Mouse (Mus musculus): Measurements from ENCODE around the gene Keg1. TPM values are rescaled to one million over a fixed set of nuclear protein-coding genes. Genes with fewer than 3 reads are reported as not detected.
A peak's percentile ranks its signal among the peaks of the same experiment; 100 is the strongest.

Keg1 gene
- polyA plus RNA-seq, 1 experiment from 2014 or later, result 29.0 TPM

GRCm38 (mm10) chr19:12756286-12756685 is 60.7 kb downstream of the Keg1 start:
- WGBS, result 81% methylated on average over 3 of the region's 3 CpGs
- no peaks in the 10 kb centered on the region for H3K36me3 ChIP-seq (ENCODE audit: control insufficient read depth, insufficient read depth, low read length)
- no peak overlapping the region for H3K4me3 ChIP-seq (ENCODE audit: low read length)
- ATAC-seq (ENCODE audit: low FRiP score, low TSS enrichment), result no peak
- H3K9ac ChIP-seq (ENCODE audit: low read depth, low read length), result no peak overlapping the region
- H3K27ac ChIP-seq (ENCODE audit: low read depth, low read length), result no peak overlapping the region
- no peaks in the 10 kb centered on the region for H3K4me1 ChIP-seq (ENCODE audit: control insufficient read depth, insufficient read depth, low read length)
- H3K9me3 ChIP-seq (ENCODE audit: control insufficient read depth, low read length), result no peaks in the 10 kb centered on the region
- no peaks in the 10 kb centered on the region for H3K27me3 ChIP-seq (ENCODE audit: control insufficient read depth, insufficient read depth, low read length)
- H3K4me2 ChIP-seq (replicated peaks; ENCODE audit: low read depth, low read length), result no peak overlapping the region

DNA sequence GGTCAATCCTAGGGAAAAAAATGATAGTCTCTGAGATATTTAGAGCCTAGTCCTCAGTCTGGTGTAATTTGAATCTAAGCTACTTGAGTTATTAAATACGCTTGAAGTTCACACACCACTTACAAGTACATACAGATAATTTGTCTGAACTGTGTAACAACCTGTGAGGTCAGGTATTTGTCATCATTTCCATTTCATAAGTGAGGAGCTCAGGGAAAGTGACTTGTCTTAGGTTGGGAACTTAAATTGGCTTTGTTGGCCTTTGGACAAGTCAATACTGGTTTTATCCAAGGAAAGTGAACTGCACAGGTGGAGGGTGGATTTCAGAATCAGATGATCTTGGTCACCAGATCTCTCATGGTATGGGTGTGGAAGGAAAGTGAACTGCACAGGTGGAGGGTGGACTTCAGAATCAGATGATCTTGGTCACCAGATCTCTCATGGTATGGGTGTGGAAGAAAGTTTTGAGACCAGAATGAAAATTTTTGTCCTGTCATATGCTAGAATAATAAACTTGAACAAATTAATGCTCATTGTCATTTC is 63.4 kb downstream of the Keg1 start:
- H3K9me3 ChIP-seq (ENCODE audit: control insufficient read depth, low read length), result no peaks in the 10 kb centered on the region
- no peaks in the 10 kb centered on the region for H3K27me3 ChIP-seq (ENCODE audit: control insufficient read depth, insufficient read depth, low read length)
- ATAC-seq (ENCODE audit: low FRiP score, low TSS enrichment), result no peak
- WGBS, result 93% methylated on average over 1 of the region's 1 CpGs
- H3K36me3 ChIP-seq (ENCODE audit: control insufficient read depth, insufficient read depth, low read length), result peaks cover 15% of the 10 kb centered on the region
- H3K4me2 ChIP-seq (replicated peaks; ENCODE audit: low read depth, low read length), result no peak overlapping the region
- no peak overlapping the region for H3K9ac ChIP-seq (ENCODE audit: low read depth, low read length)
- no peak overlapping the region for H3K27ac ChIP-seq (ENCODE audit: low read depth, low read length)
- no peaks in the 10 kb centered on the region for H3K4me1 ChIP-seq (ENCODE audit: control insufficient read depth, insufficient read depth, low read length)
- no peak overlapping the region for H3K4me3 ChIP-seq (ENCODE audit: low read length)

DNA sequence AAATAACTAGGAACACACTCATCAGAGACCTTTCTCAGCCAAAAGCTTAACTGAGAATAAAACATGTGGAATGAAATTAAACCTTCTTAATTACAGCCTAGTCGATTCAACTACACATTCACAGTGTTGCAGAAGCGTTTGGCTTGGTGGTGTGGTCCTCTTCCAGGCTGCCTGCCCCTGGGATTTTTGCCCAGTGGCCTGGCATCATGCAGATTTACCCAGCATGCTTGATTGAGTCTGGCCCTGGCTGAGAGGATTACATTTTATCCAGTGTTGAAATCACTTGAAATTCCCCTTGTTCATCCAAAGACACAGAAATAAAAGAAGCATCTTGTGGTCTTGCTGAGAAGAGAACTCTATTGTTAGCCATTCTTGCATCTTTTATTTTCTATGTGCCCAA is 64.1 kb downstream of the Keg1 start:
- Histone ChIP-seq H3K9me3 (ENCODE audit: control insufficient read depth, low read length) (no peaks in the 10 kb centered on the region), H3K4me1 (ENCODE audit: control insufficient read depth, insufficient read depth, low read length) (no peaks in the 10 kb centered on the region), H3K27me3 (ENCODE audit: control insufficient read depth, insufficient read depth, low read length) (no peaks in the 10 kb centered on the region), H3K4me3 (ENCODE audit: low read length) (no peak overlapping the region), H3K27ac (ENCODE audit: low read depth, low read length) (no peak overlapping the region), H3K9ac (ENCODE audit: low read depth, low read length) (no peak overlapping the region), H3K4me2 (replicated peaks; ENCODE audit: low read depth, low read length) (no peak overlapping the region), H3K36me3 (ENCODE audit: control insufficient read depth, insufficient read depth, low read length) (peaks cover 19% of the 10 kb centered on the region)
- no peak for ATAC-seq (ENCODE audit: low FRiP score, low TSS enrichment)
- 86% methylated on average over 2 of the region's 2 CpGs for WGBS

GRCm38 (mm10) chr19:12762212-12763130 is 66.9 kb downstream of the Keg1 start:
- peaks cover 26% of the 10 kb centered on the region for H3K36me3 ChIP-seq (ENCODE audit: control insufficient read depth, insufficient read depth, low read length)
- WGBS, result 64% methylated on average over 2 of the region's 2 CpGs
- ATAC-seq (ENCODE audit: low FRiP score, low TSS enrichment), result no peak

GRCm38 (mm10) chr19:12765308-12765707 is 69.7 kb downstream of the Keg1 start, which contains the start of gene Cntf:
TSS of gene Cntf (minus strand) at chr19:12765632.
- WGBS, result 32% methylated on average over 7 of the region's 7 CpGs

More at GRCm38 (mm10) chr19:12762212-12763130, 66.9 kb downstream of the Keg1 start:
- no peaks in the 10 kb centered on the region for H3K4me1 ChIP-seq (ENCODE audit: control insufficient read depth, insufficient read depth, low read length)
- H3K4me3 ChIP-seq (ENCODE audit: low read length), result no peak overlapping the region
- no peaks in the 10 kb centered on the region for H3K27me3 ChIP-seq (ENCODE audit: control insufficient read depth, insufficient read depth, low read length)
- H3K27ac ChIP-seq (ENCODE audit: low read depth, low read length), result no peak overlapping the region
- no peak overlapping the region for H3K9ac ChIP-seq (ENCODE audit: low read depth, low read length)
- H3K9me3 ChIP-seq (ENCODE audit: control insufficient read depth, low read length), result no peaks in the 10 kb centered on the region
- H3K4me2 ChIP-seq (replicated peaks; ENCODE audit: low read depth, low read length), result no peak overlapping the region

More at GRCm38 (mm10) chr19:12765308-12765707, 69.7 kb downstream of the Keg1 start, which contains the start of gene Cntf:
- H3K4me2 ChIP-seq (replicated peaks; ENCODE audit: low read depth, low read length), result no peak within 1 kb of the TSS
- H3K27ac ChIP-seq (ENCODE audit: low read depth, low read length), result no peak within 1 kb of the TSS
- no peak within 1 kb of the TSS for H3K4me3 ChIP-seq (ENCODE audit: low read length)
- peaks cover 53% of the 10 kb centered on the region for H3K36me3 ChIP-seq (ENCODE audit: control insufficient read depth, insufficient read depth, low read length)
- no peaks in the 10 kb centered on the region for H3K27me3 ChIP-seq (ENCODE audit: control insufficient read depth, insufficient read depth, low read length)
- ATAC-seq (ENCODE audit: low FRiP score, low TSS enrichment), result peak; percentile 43; the same call in 1 of the 2 replicates
- no peaks in the 10 kb centered on the region for H3K9me3 ChIP-seq (ENCODE audit: control insufficient read depth, low read length)
- no peak within 1 kb of the TSS for H3K9ac ChIP-seq (ENCODE audit: low read depth, low read length)
- no peaks in the 10 kb centered on the region for H3K4me1 ChIP-seq (ENCODE audit: control insufficient read depth, insufficient read depth, low read length)

Other genes starting within 250 kb of the Keg1 start
- 0.58 and 0.69 TPM in 2 replicates for gene Mpeg1, start 235.0 kb upstream of the Keg1 start, polyA plus RNA-seq (2014; fragmentation: Nextera tagmentation; extraction: Ambion mirVana)
- 3.9 and 7.5 TPM in 2 replicates for gene Dtx4, start 194.3 kb upstream of the Keg1 start, polyA plus RNA-seq (2014; fragmentation: Nextera tagmentation; extraction: Ambion mirVana)
- gene Fam111a, start 150.0 kb upstream of the Keg1 start, polyA plus RNA-seq (2014; fragmentation: Nextera tagmentation; extraction: Ambion mirVana), result 28.8 and 29.3 TPM in 2 replicates
- gene Gm4952, start 95.8 kb upstream of the Keg1 start, polyA plus RNA-seq (2014; fragmentation: Nextera tagmentation; extraction: Ambion mirVana), result 0.09 TPM in 2 replicates
- 4.3 and 4.4 TPM in 2 replicates for gene Glyat, start 62.5 kb upstream of the Keg1 start, polyA plus RNA-seq (2014; fragmentation: Nextera tagmentation; extraction: Ambion mirVana)
- gene Olfr1442, start 25.3 kb upstream of the Keg1 start, polyA plus RNA-seq (2014; fragmentation: Nextera tagmentation; extraction: Ambion mirVana), result not detected in 2 replicates
- gene Olfr1443, start 17.7 kb upstream of the Keg1 start, polyA plus RNA-seq (2014; fragmentation: Nextera tagmentation; extraction: Ambion mirVana), result not detected in 2 replicates
- gene Cntf, start 69.8 kb downstream of the Keg1 start, polyA plus RNA-seq (2014; fragmentation: Nextera tagmentation; extraction: Ambion mirVana), result 0.37 and 2.3 TPM in 2 replicates
- 14.6 and 18.1 TPM in 2 replicates for gene Zfp91, start 100.3 kb downstream of the Keg1 start, polyA plus RNA-seq (2014; fragmentation: Nextera tagmentation; extraction: Ambion mirVana)
- 0.97 and 1.6 TPM in 2 replicates for gene Lpxn, start 100.4 kb downstream of the Keg1 start, polyA plus RNA-seq (2014; fragmentation: Nextera tagmentation; extraction: Ambion mirVana)
- gene Gm5244, start 150.9 kb downstream of the Keg1 start, polyA plus RNA-seq (2014; fragmentation: Nextera tagmentation; extraction: Ambion mirVana), result not detected in 2 replicates
- gene Olfr1444, start 161.5 kb downstream of the Keg1 start, polyA plus RNA-seq (2014; fragmentation: Nextera tagmentation; extraction: Ambion mirVana), result not detected in 2 replicates
- gene Olfr1445, start 188.1 kb downstream of the Keg1 start, polyA plus RNA-seq (2014; fragmentation: Nextera tagmentation; extraction: Ambion mirVana), result not detected in 2 replicates
- gene Olfr1446, start 197.7 kb downstream of the Keg1 start, polyA plus RNA-seq (2014; fragmentation: Nextera tagmentation; extraction: Ambion mirVana), result not detected in 2 replicates
- gene Olfr1447, start 208.0 kb downstream of the Keg1 start, polyA plus RNA-seq (2014; fragmentation: Nextera tagmentation; extraction: Ambion mirVana), result not detected in 2 replicates
- gene Olfr1448, start 228.6 kb downstream of the Keg1 start, polyA plus RNA-seq (2014; fragmentation: Nextera tagmentation; extraction: Ambion mirVana), result not detected in 2 replicates
- not detected in 2 replicates for gene Olfr1449, start 235.1 kb downstream of the Keg1 start, polyA plus RNA-seq (2014; fragmentation: Nextera tagmentation; extraction: Ambion mirVana)

Data from kidney, embryonic 14.5 days (tissue).